Mouse (Mus musculus): Measurements from ENCODE around the gene Grm2. TPM values are rescaled to one million over a fixed set of nuclear protein-coding genes. Genes with fewer than 3 reads are reported as not detected.

Grm2 gene
- polyA plus RNA-seq, 1 experiment from 2014 or later, result not detected

DNA sequence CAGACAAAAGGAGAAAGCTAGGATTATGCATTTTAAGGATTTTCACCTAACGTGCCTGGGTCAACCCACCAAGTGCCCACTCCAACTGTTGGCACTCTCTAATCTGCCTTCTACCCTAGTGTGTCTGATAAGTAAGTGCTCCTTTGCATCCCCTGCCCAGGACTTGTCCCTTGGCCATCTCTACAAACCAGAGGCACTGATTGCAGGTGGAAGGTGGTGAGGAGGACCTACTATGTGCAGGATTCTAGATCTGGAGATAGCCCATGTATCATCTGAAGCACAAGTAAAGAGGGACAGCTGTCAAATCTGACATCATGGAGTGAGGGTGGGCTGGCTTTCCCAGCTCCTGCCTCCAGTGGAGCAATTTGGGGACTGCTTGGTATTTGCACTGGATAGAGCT lies 4.1 kb upstream of the Grm2 start:
- H3K9ac ChIP-seq (ENCODE audit: low read depth, low read length), result no peak overlapping the region
- no peak overlapping the region for H3K4me2 ChIP-seq (ENCODE audit: low read depth, low read length)
- H3K27me3 ChIP-seq (ENCODE audit: control insufficient read depth, insufficient read depth, low read depth, low read length), result peaks cover 16% of the 10 kb centered on the region
- no peaks in the 10 kb centered on the region for H3K9me3 ChIP-seq (replicated peaks; ENCODE audit: control insufficient read depth, low read length)
- H3K36me3 ChIP-seq (ENCODE audit: control insufficient read depth, insufficient read depth), result peaks cover 4% of the 10 kb centered on the region; the same call in 1 of the 2 replicates
- no peak for ATAC-seq (ENCODE audit: low read depth)
- H3K27ac ChIP-seq (ENCODE audit: low read length), result no peak overlapping the region
- H3K4me1 ChIP-seq (ENCODE audit: control insufficient read depth, low read depth, low read length), result no peaks in the 10 kb centered on the region
- WGBS (ENCODE audit: insufficient replicate concordance), result 61% methylated on average over 1 of the region's 1 CpGs
- H3K4me3 ChIP-seq (ENCODE audit: low read depth, low read length), result no peak overlapping the region

GRCm38 (mm10) chr9:106659441-106659840 lies 3.6 kb upstream of the Grm2 start:
- no peak for ATAC-seq (ENCODE audit: low read depth)
- no peak overlapping the region for H3K9ac ChIP-seq (ENCODE audit: low read depth, low read length)
- no peak overlapping the region for H3K4me2 ChIP-seq (ENCODE audit: low read depth, low read length)
- no peak overlapping the region for H3K4me3 ChIP-seq (ENCODE audit: low read depth, low read length)
- H3K27me3 ChIP-seq (ENCODE audit: control insufficient read depth, insufficient read depth, low read depth, low read length), result peaks cover 21% of the 10 kb centered on the region
- no peaks in the 10 kb centered on the region for H3K4me1 ChIP-seq (ENCODE audit: control insufficient read depth, low read depth, low read length)
- peaks cover 4% of the 10 kb centered on the region; the same call in 1 of the 2 replicates for H3K36me3 ChIP-seq (ENCODE audit: control insufficient read depth, insufficient read depth)
- H3K9me3 ChIP-seq (replicated peaks; ENCODE audit: control insufficient read depth, low read length), result no peaks in the 10 kb centered on the region
- H3K27ac ChIP-seq (ENCODE audit: low read length), result no peak overlapping the region
- WGBS (ENCODE audit: insufficient replicate concordance), result 76% methylated on average over 7 of the region's 7 CpGs

DNA sequence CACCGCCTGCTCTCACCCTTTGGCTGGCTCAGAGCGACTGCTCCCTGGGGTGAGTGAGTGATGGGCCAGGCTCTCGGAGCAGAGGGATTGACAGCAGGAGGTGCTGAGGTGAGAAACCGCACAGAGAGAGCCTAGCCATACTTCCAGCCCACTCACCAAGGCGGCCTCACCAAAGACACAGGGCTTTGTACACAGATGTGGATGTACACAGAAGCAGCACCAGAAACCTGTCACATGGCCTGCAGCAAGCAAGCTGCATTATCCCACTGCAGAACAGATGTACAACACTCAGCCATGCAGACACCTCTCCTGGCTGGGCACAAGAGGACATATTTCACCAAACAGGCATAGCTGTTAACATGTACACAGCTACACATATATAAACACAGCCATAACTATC lies 1.7 kb upstream of the Grm2 start:
- ATAC-seq (ENCODE audit: low read depth), result no peak

GRCm38 (mm10) chr9:106656820-106657219 lies 938 bp upstream of the Grm2 start:
- Histone ChIP-seq H3K36me3 (ENCODE audit: control insufficient read depth, insufficient read depth) (peaks cover 4% of the 10 kb centered on the region; the same call in 1 of the 2 replicates), H3K27me3 (ENCODE audit: control insufficient read depth, insufficient read depth, low read depth, low read length) (peaks cover 28% of the 10 kb centered on the region), H3K9ac (ENCODE audit: low read depth, low read length) (no peak overlapping the region), H3K4me2 (ENCODE audit: low read depth, low read length) (no peak overlapping the region), H3K4me1 (ENCODE audit: control insufficient read depth, low read depth, low read length) (no peaks in the 10 kb centered on the region), H3K4me3 (ENCODE audit: low read depth, low read length) (no peak overlapping the region), H3K9me3 (replicated peaks; ENCODE audit: control insufficient read depth, low read length) (no peaks in the 10 kb centered on the region), H3K27ac (ENCODE audit: low read length) (no peak overlapping the region)
- WGBS (ENCODE audit: insufficient replicate concordance), result 37% methylated on average over 5 of the region's 5 CpGs
- ATAC-seq (ENCODE audit: low read depth), result no peak

More for the DNA sequence above, 1.7 kb upstream of the Grm2 start:
- H3K4me3 ChIP-seq (ENCODE audit: low read depth, low read length), result no peak overlapping the region
- no peaks in the 10 kb centered on the region for H3K4me1 ChIP-seq (ENCODE audit: control insufficient read depth, low read depth, low read length)
- H3K9ac ChIP-seq (ENCODE audit: low read depth, low read length), result no peak overlapping the region
- 47% methylated on average over 5 of the region's 5 CpGs for WGBS (ENCODE audit: insufficient replicate concordance)
- no peaks in the 10 kb centered on the region for H3K9me3 ChIP-seq (replicated peaks; ENCODE audit: control insufficient read depth, low read length)
- H3K36me3 ChIP-seq (ENCODE audit: control insufficient read depth, insufficient read depth), result peaks cover 4% of the 10 kb centered on the region; the same call in 1 of the 2 replicates
- no peak overlapping the region for H3K27ac ChIP-seq (ENCODE audit: low read length)
- H3K4me2 ChIP-seq (ENCODE audit: low read depth, low read length), result no peak overlapping the region
- peaks cover 28% of the 10 kb centered on the region for H3K27me3 ChIP-seq (ENCODE audit: control insufficient read depth, insufficient read depth, low read depth, low read length)

- Histone ChIP-seq H3K9ac (ENCODE audit: low read depth, low read length) (no peak overlapping the region), H3K36me3 (ENCODE audit: control insufficient read depth, insufficient read depth) (no peaks in the 10 kb centered on the region), H3K4me1 (ENCODE audit: control insufficient read depth, low read depth, low read length) (no peaks in the 10 kb centered on the region), H3K27me3 (ENCODE audit: control insufficient read depth, insufficient read depth, low read depth, low read length) (peaks cover 28% of the 10 kb centered on the region), H3K27ac (ENCODE audit: low read length) (no peak overlapping the region), H3K4me3 (ENCODE audit: low read depth, low read length) (no peak overlapping the region), H3K9me3 (replicated peaks; ENCODE audit: control insufficient read depth, low read length) (no peaks in the 10 kb centered on the region), H3K4me2 (ENCODE audit: low read depth, low read length) (no peak overlapping the region)
- WGBS (ENCODE audit: insufficient replicate concordance), result 50% methylated on average over 1 of the region's 1 CpGs
- ATAC-seq (ENCODE audit: low read depth), result no peak
Measured at GRCm38 (mm10) chr9:106652720-106653119, 3.2 kb downstream of the Grm2 start.

DNA sequence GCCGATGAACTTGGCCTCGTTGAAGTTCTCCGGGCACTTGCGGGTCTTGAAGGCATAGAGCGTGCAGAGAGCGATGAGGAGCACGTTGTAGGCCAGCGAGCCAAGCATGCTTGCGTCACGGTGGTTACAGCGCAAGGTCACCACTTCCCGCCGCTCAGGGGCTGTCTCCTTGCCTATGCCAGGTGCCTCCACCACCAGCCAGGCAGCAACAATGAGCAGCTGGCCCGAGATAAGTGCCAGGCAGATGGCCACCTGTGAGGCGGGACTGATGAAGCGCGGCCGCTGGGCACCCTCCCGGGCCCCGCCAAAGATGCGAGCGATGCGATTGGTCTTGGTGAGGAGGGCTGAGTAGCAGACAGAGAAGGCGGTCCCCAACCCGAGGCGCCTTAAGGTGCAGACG lies 8.7 kb downstream of the Grm2 start:
- WGBS (ENCODE audit: insufficient replicate concordance), result 57% methylated on average over 27 of the region's 27 CpGs
- Histone ChIP-seq H3K9me3 (replicated peaks; ENCODE audit: control insufficient read depth, low read length) (no peaks in the 10 kb centered on the region), H3K36me3 (ENCODE audit: control insufficient read depth, insufficient read depth) (no peaks in the 10 kb centered on the region), H3K4me2 (ENCODE audit: low read depth, low read length) (no peak overlapping the region), H3K4me3 (ENCODE audit: low read depth, low read length) (no peak overlapping the region), H3K27ac (ENCODE audit: low read length) (no peak overlapping the region), H3K27me3 (ENCODE audit: control insufficient read depth, insufficient read depth, low read depth, low read length) (no peaks in the 10 kb centered on the region), H3K9ac (ENCODE audit: low read depth, low read length) (no peak overlapping the region), H3K4me1 (ENCODE audit: control insufficient read depth, low read depth, low read length) (no peaks in the 10 kb centered on the region; the same call in 1 of the 2 replicates)
- no peak for ATAC-seq (ENCODE audit: low read depth)

DNA sequence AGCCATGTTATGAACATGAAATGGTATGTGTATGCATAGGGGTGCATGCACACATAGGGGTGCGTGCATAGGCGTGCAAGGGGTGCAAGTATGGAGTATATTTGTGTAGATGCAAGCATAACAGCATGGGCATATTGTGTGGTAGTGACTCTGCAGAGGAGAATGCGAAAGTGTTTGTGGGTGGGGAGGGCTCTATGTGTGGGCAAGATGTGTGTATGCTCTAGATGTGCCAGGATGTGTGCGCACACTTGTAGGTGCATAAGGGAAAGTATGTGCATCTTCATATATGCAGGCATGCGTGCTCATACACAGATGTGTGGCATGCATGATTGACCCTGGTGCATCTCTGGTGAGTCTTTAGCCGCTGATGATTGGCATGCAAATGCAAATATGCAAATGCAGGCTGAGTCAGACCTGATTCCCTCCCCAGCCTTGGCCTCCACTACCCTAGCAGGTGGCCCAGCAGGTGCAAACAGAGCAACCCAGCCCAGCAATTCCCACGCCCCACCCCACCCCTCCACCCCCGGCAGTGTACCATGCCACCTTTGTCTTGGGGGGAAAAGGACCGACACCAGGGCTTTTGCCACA lies 10.1 kb downstream of the Grm2 start:
- WGBS (ENCODE audit: insufficient replicate concordance), result 60% methylated on average over 9 of the region's 9 CpGs
- no peaks in the 10 kb centered on the region for H3K9me3 ChIP-seq (replicated peaks; ENCODE audit: control insufficient read depth, low read length)
- H3K4me1 ChIP-seq (ENCODE audit: control insufficient read depth, low read depth, low read length), result no peaks in the 10 kb centered on the region; the same call in 1 of the 2 replicates
- no peaks in the 10 kb centered on the region for H3K36me3 ChIP-seq (ENCODE audit: control insufficient read depth, insufficient read depth)
- H3K27ac ChIP-seq (ENCODE audit: low read length), result no peak overlapping the region
- H3K27me3 ChIP-seq (ENCODE audit: control insufficient read depth, insufficient read depth, low read depth, low read length), result no peaks in the 10 kb centered on the region
- no peak overlapping the region for H3K4me3 ChIP-seq (ENCODE audit: low read depth, low read length)
- H3K9ac ChIP-seq (ENCODE audit: low read depth, low read length), result no peak overlapping the region
- no peak overlapping the region for H3K4me2 ChIP-seq (ENCODE audit: low read depth, low read length)
- ATAC-seq (ENCODE audit: low read depth), result no peak

- no peaks in the 10 kb centered on the region for H3K9me3 ChIP-seq (replicated peaks; ENCODE audit: control insufficient read depth, low read length)
- 50% methylated on average over 6 of the region's 6 CpGs for WGBS (ENCODE audit: insufficient replicate concordance)
- H3K4me1 ChIP-seq (ENCODE audit: control insufficient read depth, low read depth, low read length), result no peaks in the 10 kb centered on the region; the same call in 1 of the 2 replicates
- H3K4me2 ChIP-seq (ENCODE audit: low read depth, low read length), result no peak overlapping the region
- H3K27me3 ChIP-seq (ENCODE audit: control insufficient read depth, insufficient read depth, low read depth, low read length), result no peaks in the 10 kb centered on the region
- no peak overlapping the region for H3K27ac ChIP-seq (ENCODE audit: low read length)
- H3K36me3 ChIP-seq (ENCODE audit: control insufficient read depth, insufficient read depth), result no peaks in the 10 kb centered on the region
- H3K9ac ChIP-seq (ENCODE audit: low read depth, low read length), result no peak overlapping the region
- H3K4me3 ChIP-seq (ENCODE audit: low read depth, low read length), result no peak overlapping the region
- no peak for ATAC-seq (ENCODE audit: low read depth)
Measured at GRCm38 (mm10) chr9:106643787-106644186, 12.1 kb downstream of the Grm2 start.

DNA sequence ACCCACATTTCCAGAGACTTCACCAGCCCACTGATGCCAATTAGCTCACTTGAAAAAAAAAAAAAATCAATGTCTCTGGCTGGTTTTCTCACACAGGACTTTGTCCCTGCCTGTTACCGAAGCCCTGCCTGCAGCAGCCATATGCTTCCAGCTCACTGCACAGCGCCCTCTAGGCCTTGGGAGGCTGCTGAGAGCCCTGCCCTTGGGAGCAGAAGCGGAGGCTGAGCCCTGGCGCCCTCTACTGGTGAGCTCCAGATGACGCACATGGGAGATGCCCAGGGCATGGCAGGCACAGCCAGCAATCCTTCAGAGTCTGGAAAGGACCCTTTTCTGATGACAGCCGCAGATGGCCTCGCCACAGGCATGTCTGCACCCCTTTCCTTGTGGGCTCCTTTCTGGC lies 12.8 kb downstream of the Grm2 start:
- Histone ChIP-seq H3K4me3 (ENCODE audit: low read depth, low read length) (no peak overlapping the region), H3K4me2 (ENCODE audit: low read depth, low read length) (no peak overlapping the region), H3K27ac (ENCODE audit: low read length) (no peak overlapping the region), H3K9me3 (replicated peaks; ENCODE audit: control insufficient read depth, low read length) (no peaks in the 10 kb centered on the region), H3K36me3 (ENCODE audit: control insufficient read depth, insufficient read depth) (no peaks in the 10 kb centered on the region), H3K4me1 (ENCODE audit: control insufficient read depth, low read depth, low read length) (no peaks in the 10 kb centered on the region; the same call in 1 of the 2 replicates), H3K9ac (ENCODE audit: low read depth, low read length) (no peak overlapping the region), H3K27me3 (ENCODE audit: control insufficient read depth, insufficient read depth, low read depth, low read length) (no peaks in the 10 kb centered on the region)
- WGBS (ENCODE audit: insufficient replicate concordance), result 23% methylated on average over 7 of the region's 7 CpGs
- no peak for ATAC-seq (ENCODE audit: low read depth)

Data from liver, embryonic 16.5 days (tissue).